Mouse (Mus musculus) hindbrain, embryonic 16.5 days (tissue): Measurements from ENCODE around the gene Slc25a54. TPM values are rescaled to one million over a fixed set of nuclear protein-coding genes. Genes with fewer than 3 reads are reported as not detected.

Source experiments
- ATAC-seq: fragments of 200-750 bp; cut with Nextera tagmentation; 2 replicates; pipeline ENCODE4 v1.8.0; 2017; ENCODE audit warnings: moderate TSS enrichment, moderate library complexity
- H3K27ac ChIP-seq: fragments of 300-500 bp; sonication (generic); 2 replicates; pipeline ENCODE4 v1.5.1; 2014; ENCODE audit warnings: low read depth, mild to moderate bottlenecking, control low read depth, low read length, moderate library complexity
- H3K27me3 ChIP-seq: fragments of 300-500 bp; sonication (generic); replicated peaks from 2 replicates; pipeline ENCODE4 v1.6.1; 2014; ENCODE audit warnings: low read length; ENCODE audit not compliant: control insufficient read depth, insufficient read depth
- H3K36me3 ChIP-seq: fragments of 300-500 bp; sonication (generic); 2 replicates; pipeline ENCODE4 v1.6.1; 2014; ENCODE audit warnings: mild to moderate bottlenecking, low read length, moderate library complexity, mixed read lengths; ENCODE audit not compliant: control insufficient read depth, insufficient read depth
- H3K4me1 ChIP-seq: fragments of 300-500 bp; sonication (generic); 2 replicates; pipeline ENCODE4 v1.6.1; 2014; ENCODE audit warnings: low read depth, low read length; ENCODE audit not compliant: control insufficient read depth, insufficient read depth
- H3K4me2 ChIP-seq: fragments of 300-500 bp; sonication (generic); 2 replicates; pipeline ENCODE4 v1.6.1; 2014; ENCODE audit warnings: mild to moderate bottlenecking, low read length, control low read depth, moderate library complexity
- H3K4me3 ChIP-seq: fragments of 300-500 bp; sonication (generic); 2 replicates; pipeline ENCODE4 v1.5.1; 2014; ENCODE audit warnings: mild to moderate bottlenecking, low read length, control low read depth, moderate library complexity
- H3K9ac ChIP-seq: fragments of 300-500 bp; sonication (generic); 2 replicates; pipeline ENCODE4 v1.6.1; 2014; ENCODE audit warnings: low read depth, mild to moderate bottlenecking, control low read depth, low read length, moderate library complexity
- H3K9me3 ChIP-seq: fragments of 300-500 bp; sonication (generic); 2 replicates; pipeline ENCODE4 v1.6.1; 2014; ENCODE audit warnings: mild to moderate bottlenecking, low read length, moderate library complexity; ENCODE audit not compliant: control insufficient read depth
- WGBS: fragments of 180-500 bp; shearing (Covaris S2); extraction: QIAGEN DNeasy Blood & Tissue Kit; methylation state at CpG from one replicate; pipeline ENCODE4 v1.1.7; 2014; 5-methylcytosine and 5-hydroxymethylcytosine counted together
- polyA plus RNA-seq: library from polyadenylated mRNA; unstranded; fragments of >200 nt; fragmentation: Nextera tagmentation; extraction: Ambion mirVana; gene quantifications from 2 replicates; pipeline ENCODE4 v1.2.1, GENCODE M21; 2015

Slc25a54 gene
- polyA plus RNA-seq, 1 experiment from 2014 or later: not detected

DNA sequence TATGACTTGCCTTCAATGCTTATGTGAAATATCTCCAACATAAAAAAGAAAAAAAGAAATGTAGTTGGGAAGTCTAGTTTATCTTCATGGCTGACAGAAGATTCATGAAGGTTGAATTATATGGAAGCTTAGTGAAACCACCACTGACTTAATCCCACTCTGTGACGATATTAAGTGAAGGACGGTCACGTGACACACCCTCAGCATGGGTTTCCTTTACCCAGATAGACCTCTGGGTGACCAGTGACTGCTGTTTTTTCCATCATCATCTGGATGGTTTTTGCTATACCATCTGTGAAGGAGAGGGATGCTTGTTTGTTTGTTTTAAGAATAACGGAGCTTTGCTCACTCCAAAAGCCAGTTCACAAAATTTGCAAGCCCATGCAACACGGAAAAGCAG is 39.3 kb downstream of the Slc25a54 start:
- Histone ChIP-seq H3K9ac (no peak overlapping the region), H3K27ac (no peak overlapping the region), H3K4me2 (no peak overlapping the region), H3K9me3 (peaks cover 2% of the 10 kb centered on the region; the same call in 1 of the 2 replicates), H3K4me1 (peaks cover 14% of the 10 kb centered on the region), H3K27me3 (no peaks in the 10 kb centered on the region), H3K36me3 (0 out of 2 replicates have a peak, but pooled peaks cover 2% of the 10 kb centered on the region), H3K4me3 (no peak overlapping the region)
- ATAC-seq: no peak
- 84% methylated on average over 5 of the region's 5 CpGs for WGBS

DNA sequence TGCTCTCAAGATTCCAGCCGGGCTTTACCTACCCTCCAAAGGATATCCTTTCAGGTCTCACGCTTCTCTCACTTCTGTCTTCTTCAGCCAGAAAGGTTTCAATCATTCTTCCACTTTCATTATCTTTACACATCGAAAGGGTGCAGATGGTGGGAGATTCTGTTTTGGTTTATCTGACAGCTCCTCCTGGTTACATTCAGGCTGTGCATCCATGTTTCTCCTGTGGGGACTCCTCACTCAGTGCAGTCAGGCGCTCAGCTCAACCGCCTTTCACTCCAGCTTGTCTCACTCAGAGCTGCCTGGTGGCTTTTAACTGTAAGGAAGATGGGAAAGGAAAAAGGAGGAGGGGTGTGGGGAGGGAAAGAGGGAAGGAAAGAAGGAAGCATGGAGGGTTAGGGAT is 39.7 kb downstream of the Slc25a54 start:
- no peak overlapping the region for H3K27ac ChIP-seq
- WGBS: 83% methylated on average over 5 of the region's 5 CpGs
- no peaks in the 10 kb centered on the region for H3K27me3 ChIP-seq
- no peaks in the 10 kb centered on the region for H3K9me3 ChIP-seq
- no peak overlapping the region for H3K9ac ChIP-seq
- H3K4me2 ChIP-seq: no peak overlapping the region
- ATAC-seq: no peak
- H3K36me3 ChIP-seq: 0 out of 2 replicates have a peak, but pooled peaks cover 2% of the 10 kb centered on the region
- peaks cover 14% of the 10 kb centered on the region for H3K4me1 ChIP-seq
- H3K4me3 ChIP-seq: no peak overlapping the region

DNA sequence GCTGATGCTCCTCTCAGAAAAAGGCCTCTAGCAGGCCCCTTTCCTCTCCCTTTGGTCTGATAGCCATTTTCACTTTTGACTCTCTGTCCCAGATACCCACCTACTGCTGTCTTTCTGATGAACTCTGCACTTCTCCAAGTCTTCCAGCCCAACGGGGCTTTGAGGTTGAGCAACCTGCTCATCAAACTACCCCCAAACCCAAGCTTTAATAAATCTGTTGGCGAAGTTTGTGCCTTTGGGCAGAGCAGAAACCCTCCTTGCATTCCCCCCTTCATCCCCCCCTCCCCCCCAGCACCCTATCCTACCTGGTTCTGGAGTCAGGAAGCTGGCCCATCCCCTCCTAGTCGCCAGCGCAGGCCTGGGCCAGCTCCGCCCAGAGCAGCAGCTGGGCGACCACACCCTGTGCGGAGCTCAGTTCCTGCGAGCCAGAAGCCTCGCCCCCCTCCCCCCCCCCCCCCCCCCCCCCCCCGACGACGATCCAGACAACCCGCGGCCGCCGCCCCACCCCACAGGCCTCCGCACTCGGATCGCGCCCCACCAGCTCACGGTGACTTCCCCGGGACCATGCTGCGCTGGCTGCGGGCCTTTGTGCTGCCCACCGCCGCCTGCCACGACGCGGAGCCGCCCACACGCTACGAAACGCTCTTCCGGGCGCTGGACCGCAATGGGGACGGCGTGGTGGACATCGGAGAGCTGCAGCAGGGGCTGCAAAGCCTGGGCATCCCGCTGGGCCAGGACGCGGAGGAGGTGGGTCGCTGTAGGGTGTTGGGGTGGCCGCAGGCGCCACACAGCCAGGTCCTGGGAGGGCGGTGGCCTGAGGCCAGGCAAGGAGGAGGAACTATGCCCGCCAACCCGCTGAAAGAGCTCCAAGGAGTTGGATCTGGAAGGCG is 42.6 kb downstream of the Slc25a54 start, which contains the start of gene Slc25a24:
Slc25a24 (plus strand) TSS at position 509 of the 890 bp plus-strand sequence.
- 0 out of 2 replicates have a peak, but pooled peaks cover 2% of the 10 kb centered on the region for H3K36me3 ChIP-seq
- H3K4me1 ChIP-seq: peaks cover 14% of the 10 kb centered on the region
- peak within 1 kb of the TSS; percentile 96 for H3K9ac ChIP-seq
- H3K4me2 ChIP-seq: peak within 1 kb of the TSS; percentile 95
- WGBS: 2% methylated on average over 36 of the region's 49 CpGs
- ATAC-seq: peak; percentile 88
- no peaks in the 10 kb centered on the region for H3K27me3 ChIP-seq
- H3K4me3 ChIP-seq: peak within 1 kb of the TSS; percentile 83
- peak within 1 kb of the TSS; percentile 64; the same call in 1 of the 2 replicates for H3K27ac ChIP-seq
- H3K9me3 ChIP-seq: no peaks in the 10 kb centered on the region

DNA sequence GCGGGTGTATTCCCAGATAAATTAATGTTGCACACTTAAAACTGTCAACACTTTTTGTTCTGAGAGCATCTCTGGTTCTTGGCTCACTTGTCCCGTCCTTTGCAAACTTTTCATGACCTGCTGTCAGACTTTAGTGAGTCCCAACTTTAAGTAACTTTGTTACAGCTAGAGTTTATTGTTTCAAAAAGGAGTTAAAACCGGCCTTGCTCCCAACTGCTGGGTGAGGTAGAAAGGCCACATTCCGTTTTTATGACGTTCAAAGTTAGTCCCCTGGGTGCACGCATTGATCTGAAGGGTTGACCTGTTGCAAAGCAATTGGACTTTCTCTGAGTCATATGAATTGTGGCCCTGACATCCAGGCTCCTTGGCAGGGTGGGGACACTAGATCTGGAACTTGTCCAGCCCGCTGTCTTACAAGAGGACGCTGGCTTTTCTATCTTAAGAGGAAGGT is 43.3 kb downstream of the Slc25a54 start:
- Histone ChIP-seq H3K4me3 (peak overlapping the region; percentile 83), H3K4me2 (peak overlapping the region; percentile 95), H3K36me3 (0 out of 2 replicates have a peak, but pooled peaks cover 2% of the 10 kb centered on the region), H3K9ac (peak overlapping the region; percentile 96), H3K27ac (no peak overlapping the region), H3K4me1 (peaks cover 14% of the 10 kb centered on the region), H3K27me3 (no peaks in the 10 kb centered on the region), H3K9me3 (no peaks in the 10 kb centered on the region)
- peak; percentile 6; the same call in 1 of the 2 replicates for ATAC-seq
- WGBS: 11% methylated on average over 8 of the region's 8 CpGs

DNA sequence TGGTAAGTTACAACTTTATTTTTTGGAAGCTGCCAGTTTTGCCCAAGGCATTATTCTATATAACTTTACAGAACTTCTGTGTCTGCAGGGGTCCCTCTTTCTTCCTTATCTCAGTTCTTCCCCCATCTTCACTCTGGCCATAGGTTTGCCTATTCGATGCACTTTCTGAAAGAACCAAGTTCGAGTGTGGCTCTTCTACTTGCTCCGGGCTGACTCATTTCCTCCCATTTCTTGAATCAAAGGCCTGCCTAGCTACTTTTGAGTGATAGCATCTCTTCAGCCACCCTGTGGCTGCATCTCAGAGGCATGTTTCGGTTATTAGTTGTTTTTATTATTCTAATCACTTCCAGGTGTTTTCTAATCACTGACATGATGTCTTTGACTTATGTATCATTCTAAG is 43.8 kb downstream of the Slc25a54 start:
- peak overlapping the region; percentile 95 for H3K4me2 ChIP-seq
- no peak overlapping the region for H3K9ac ChIP-seq
- H3K9me3 ChIP-seq: no peaks in the 10 kb centered on the region
- ATAC-seq: no peak
- peaks cover 14% of the 10 kb centered on the region for H3K4me1 ChIP-seq
- H3K27ac ChIP-seq: no peak overlapping the region
- WGBS: 49% methylated on average over 4 of the region's 4 CpGs
- 0 out of 2 replicates have a peak, but pooled peaks cover 2% of the 10 kb centered on the region for H3K36me3 ChIP-seq
- no peaks in the 10 kb centered on the region for H3K27me3 ChIP-seq
- H3K4me3 ChIP-seq: no peak overlapping the region

DNA sequence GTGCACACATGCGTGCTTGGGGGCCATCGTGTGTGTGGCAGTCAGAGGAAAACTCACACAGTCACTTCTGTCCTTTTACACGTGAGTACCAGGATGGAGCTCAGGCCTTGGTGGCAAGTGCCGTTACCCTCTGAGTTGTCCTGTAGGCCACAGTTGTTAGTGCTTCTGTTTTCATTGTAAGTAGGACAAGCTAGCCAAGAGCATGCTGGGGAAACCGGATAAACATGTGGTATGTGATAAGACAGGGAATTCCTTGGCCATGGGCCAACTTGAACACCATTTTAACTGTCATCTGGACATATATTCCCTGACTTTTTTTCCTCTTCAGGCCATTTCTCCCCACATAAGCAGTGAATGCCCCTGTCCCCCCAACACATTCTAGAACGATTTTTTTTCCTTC is 45.3 kb downstream of the Slc25a54 start:
- WGBS: 72% methylated on average over 6 of the region's 6 CpGs
- Histone ChIP-seq H3K9ac (no peak overlapping the region), H3K4me2 (no peak overlapping the region), H3K27ac (no peak overlapping the region), H3K27me3 (no peaks in the 10 kb centered on the region), H3K4me3 (no peak overlapping the region), H3K4me1 (peaks cover 14% of the 10 kb centered on the region), H3K9me3 (no peaks in the 10 kb centered on the region), H3K36me3 (no peaks in the 10 kb centered on the region)
- ATAC-seq: no peak

DNA sequence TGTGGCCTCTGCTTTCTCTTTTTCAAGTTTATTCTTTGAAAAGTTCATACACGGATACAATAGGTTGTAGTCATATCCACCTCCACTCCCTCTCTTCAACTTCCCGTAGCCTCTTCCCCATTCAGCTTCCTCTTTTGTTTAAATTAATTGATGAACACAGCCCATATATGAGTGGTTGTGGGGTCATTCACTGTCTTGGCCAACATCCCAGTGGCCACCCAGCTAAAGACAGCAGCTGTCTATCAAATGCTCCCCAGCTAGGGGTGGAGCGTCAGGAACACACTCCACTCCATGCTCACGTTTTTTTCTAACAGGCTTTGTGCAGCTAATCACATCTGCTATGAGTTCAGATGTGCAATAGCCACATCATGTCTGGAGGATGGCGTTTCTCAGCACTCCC is 49.5 kb downstream of the Slc25a54 start:
- ATAC-seq: no peak
- H3K4me2 ChIP-seq: no peak overlapping the region
- no peak overlapping the region for H3K4me3 ChIP-seq
- no peak overlapping the region for H3K27ac ChIP-seq
- peaks cover 7% of the 10 kb centered on the region; the same call in 1 of the 2 replicates for H3K36me3 ChIP-seq
- no peak overlapping the region for H3K9ac ChIP-seq
- peaks cover 12% of the 10 kb centered on the region for H3K9me3 ChIP-seq
- 65% methylated on average over 5 of the region's 5 CpGs for WGBS
- no peaks in the 10 kb centered on the region for H3K4me1 ChIP-seq
- H3K27me3 ChIP-seq: no peaks in the 10 kb centered on the region

DNA sequence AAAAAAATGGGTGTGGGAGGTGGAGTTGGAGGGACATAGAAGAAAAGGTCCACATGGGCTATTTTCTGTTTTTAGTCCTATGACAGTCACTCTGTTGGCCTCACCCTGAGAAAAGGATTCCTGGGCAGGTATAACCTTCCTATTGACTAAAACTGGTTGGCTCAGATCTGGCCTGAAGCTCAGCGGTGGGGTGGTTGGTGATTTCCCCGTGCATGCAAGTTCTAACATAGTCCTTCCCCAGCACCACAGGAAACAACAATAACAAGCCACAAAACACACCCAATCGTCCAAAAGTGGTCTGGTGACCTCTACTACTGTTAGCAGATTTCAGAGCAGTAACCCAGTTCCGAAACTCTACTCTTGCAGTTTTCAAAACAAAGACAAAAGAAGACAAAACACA is 52.7 kb downstream of the Slc25a54 start:
- WGBS: 86% methylated on average over 4 of the region's 4 CpGs
- no peak overlapping the region for H3K4me3 ChIP-seq
- no peak for ATAC-seq
- peaks cover 12% of the 10 kb centered on the region for H3K9me3 ChIP-seq
- peaks cover 7% of the 10 kb centered on the region; the same call in 1 of the 2 replicates for H3K36me3 ChIP-seq
- H3K4me2 ChIP-seq: no peak overlapping the region
- H3K4me1 ChIP-seq: no peaks in the 10 kb centered on the region
- no peak overlapping the region for H3K27ac ChIP-seq
- H3K9ac ChIP-seq: no peak overlapping the region
- H3K27me3 ChIP-seq: no peaks in the 10 kb centered on the region

DNA sequence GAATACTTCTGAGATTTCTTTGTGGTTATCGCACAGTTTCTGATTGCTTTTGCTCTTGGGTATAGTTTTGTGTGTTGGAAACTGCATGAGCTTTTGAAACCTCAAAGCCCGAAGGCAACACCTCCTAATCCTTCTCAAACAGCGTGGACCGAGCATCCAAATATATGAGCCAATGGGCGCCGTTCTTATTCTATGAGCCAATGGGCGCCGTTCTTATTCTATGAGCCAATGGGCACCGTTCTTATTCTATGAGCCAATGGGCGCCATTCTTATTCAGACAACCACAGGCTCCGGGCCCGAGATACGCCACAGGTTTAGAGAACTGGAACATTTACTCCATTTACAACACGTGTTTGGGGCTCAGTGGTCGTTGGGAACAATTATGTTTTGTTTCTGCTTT is 53.8 kb downstream of the Slc25a54 start:
- no peak overlapping the region for H3K9ac ChIP-seq
- ATAC-seq: no peak
- no peaks in the 10 kb centered on the region for H3K4me1 ChIP-seq
- peaks cover 12% of the 10 kb centered on the region for H3K9me3 ChIP-seq
- H3K36me3 ChIP-seq: peaks cover 7% of the 10 kb centered on the region; the same call in 1 of the 2 replicates
- H3K4me3 ChIP-seq: no peak overlapping the region
- H3K27me3 ChIP-seq: no peaks in the 10 kb centered on the region
- 94% methylated on average over 15 of the region's 15 CpGs for WGBS
- no peak overlapping the region for H3K27ac ChIP-seq
- H3K4me2 ChIP-seq: no peak overlapping the region
